Mouse (Mus musculus): ENCODE data around the gene Gm37240. TPM values are rescaled to one million over a fixed set of nuclear protein-coding genes. Genes with fewer than 3 reads are reported as not detected.

Gene Gm37240
- polyA plus RNA-seq, 1 experiment from 2014 or later, result not detected

- no peak overlapping the region for H3K27ac ChIP-seq (replicated peaks)
- no peaks in the 10 kb centered on the region for H3K36me3 ChIP-seq
- H3K9me3 ChIP-seq, result no peaks in the 10 kb centered on the region
- no peak for ATAC-seq (ENCODE audit: low read depth)
- 73% methylated on average over 11 of the region's 11 CpGs for WGBS
- H3K4me3 ChIP-seq, result no peak overlapping the region
- H3K9ac ChIP-seq, result no peak overlapping the region
- no peak overlapping the region for H3K4me2 ChIP-seq
- H3K27me3 ChIP-seq, result 0 out of 2 replicates have a peak, but pooled peaks cover 3% of the 10 kb centered on the region
- peaks cover 7% of the 10 kb centered on the region; the same call in 1 of the 2 replicates for H3K4me1 ChIP-seq (replicated peaks)
Observed at GRCm38 (mm10) chr3:84703083-84703810, 1184.1 kb downstream of the Gm37240 start.

GRCm38 (mm10) chr3:84701964-84702363 lies 1185.4 kb downstream of the Gm37240 start:
- Histone ChIP-seq H3K9me3 (no peaks in the 10 kb centered on the region), H3K9ac (no peak overlapping the region), H3K4me3 (no peak overlapping the region), H3K4me1 (replicated peaks) (peaks cover 7% of the 10 kb centered on the region), H3K27ac (replicated peaks) (no peak overlapping the region), H3K27me3 (0 out of 2 replicates have a peak, but pooled peaks cover 3% of the 10 kb centered on the region), H3K4me2 (no peak overlapping the region), H3K36me3 (no peaks in the 10 kb centered on the region)
- 62% methylated on average over 5 of the region's 5 CpGs for WGBS
- ATAC-seq (ENCODE audit: low read depth), result no peak

- WGBS, result 72% methylated on average over 2 of the region's 2 CpGs
Observed at GRCm38 (mm10) chr3:84701509-84701908, 1185.8 kb downstream of the Gm37240 start.

DNA sequence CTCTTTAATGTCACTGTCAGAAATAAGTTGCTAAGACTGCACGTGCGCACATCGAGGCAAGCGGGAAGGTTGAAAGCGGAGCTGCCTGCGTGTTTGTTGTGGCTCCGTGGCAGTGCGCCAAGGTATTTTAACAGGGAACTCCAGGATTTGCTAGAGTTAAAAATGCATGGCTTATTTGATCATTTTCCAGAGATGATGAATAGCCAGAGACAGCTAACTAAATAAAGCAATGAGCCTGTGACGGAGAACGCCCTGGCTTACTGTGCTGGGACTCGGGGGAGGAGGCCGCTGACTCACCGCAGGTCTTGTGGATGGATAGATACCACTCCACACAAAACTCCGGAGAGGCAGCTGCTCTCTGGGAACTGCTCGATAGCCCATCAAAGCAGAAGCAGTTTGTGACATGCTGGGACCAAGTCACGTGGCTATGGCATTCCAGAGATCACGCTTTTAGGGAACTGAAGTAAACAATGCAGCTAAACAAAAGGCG lies 1190.8 kb downstream of the Gm37240 start:
- Histone ChIP-seq H3K27ac (replicated peaks) (0 out of 2 replicates have a peak overlapping the region, but pooled peaks have one; percentile 3), H3K36me3 (no peaks in the 10 kb centered on the region), H3K9me3 (no peaks in the 10 kb centered on the region), H3K4me1 (replicated peaks) (peaks cover 17% of the 10 kb centered on the region), H3K4me3 (no peak overlapping the region), H3K9ac (no peak overlapping the region; the same call in 1 of the 2 replicates), H3K27me3 (no peaks in the 10 kb centered on the region), H3K4me2 (peak overlapping the region; percentile 36)
- ATAC-seq (ENCODE audit: low read depth), result no peak
- 39% methylated on average over 18 of the region's 18 CpGs for WGBS

More at GRCm38 (mm10) chr3:84701509-84701908, 1185.8 kb downstream of the Gm37240 start:
- Histone ChIP-seq H3K27ac (replicated peaks) (no peak overlapping the region), H3K36me3 (no peaks in the 10 kb centered on the region), H3K9ac (no peak overlapping the region), H3K27me3 (0 out of 2 replicates have a peak, but pooled peaks cover 3% of the 10 kb centered on the region), H3K4me1 (replicated peaks) (peaks cover 11% of the 10 kb centered on the region), H3K4me2 (no peak overlapping the region), H3K4me3 (no peak overlapping the region), H3K9me3 (no peaks in the 10 kb centered on the region)
- ATAC-seq (ENCODE audit: low read depth), result no peak

- Histone ChIP-seq H3K27me3 (no peaks in the 10 kb centered on the region), H3K4me2 (no peak overlapping the region; the same call in 1 of the 2 replicates), H3K4me3 (no peak overlapping the region), H3K27ac (replicated peaks) (no peak overlapping the region), H3K9ac (no peak overlapping the region), H3K9me3 (no peaks in the 10 kb centered on the region), H3K36me3 (no peaks in the 10 kb centered on the region), H3K4me1 (replicated peaks) (peaks cover 17% of the 10 kb centered on the region)
- no peak for ATAC-seq (ENCODE audit: low read depth)
- WGBS, result 73% methylated on average over 9 of the region's 9 CpGs
Observed at GRCm38 (mm10) chr3:84695867-84696361, 1191.4 kb downstream of the Gm37240 start.

DNA sequence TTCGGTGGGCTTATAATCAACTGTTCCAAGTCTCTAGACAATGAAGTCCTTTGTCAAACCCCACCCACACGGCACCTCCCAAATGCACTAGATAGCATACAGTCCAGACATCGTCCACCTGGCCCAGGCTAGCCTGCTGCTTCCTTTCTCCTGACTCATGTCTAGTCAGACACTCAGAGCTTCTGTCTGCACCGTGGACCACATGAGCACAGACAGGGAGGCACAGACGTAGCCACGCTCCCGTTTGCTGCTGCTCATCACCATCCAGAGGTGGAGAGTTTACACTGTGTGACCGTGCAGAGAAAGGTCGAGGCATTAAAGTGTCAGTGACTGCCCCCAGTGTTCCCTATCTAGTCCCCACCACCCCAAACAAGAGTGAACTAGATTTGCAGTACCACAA lies 1191.9 kb downstream of the Gm37240 start:
- Histone ChIP-seq H3K9ac (no peak overlapping the region), H3K4me2 (no peak overlapping the region), H3K27me3 (no peaks in the 10 kb centered on the region), H3K4me1 (replicated peaks) (peaks cover 17% of the 10 kb centered on the region), H3K36me3 (no peaks in the 10 kb centered on the region), H3K4me3 (no peak overlapping the region), H3K27ac (replicated peaks) (no peak overlapping the region), H3K9me3 (no peaks in the 10 kb centered on the region)
- 70% methylated on average over 9 of the region's 9 CpGs for WGBS
- ATAC-seq (ENCODE audit: low read depth), result peak; percentile 10; the same call in 1 of the 2 replicates

- H3K27me3 ChIP-seq, result no peaks in the 10 kb centered on the region
- WGBS, result 75% methylated on average over 10 of the region's 10 CpGs
- no peak overlapping the region for H3K4me2 ChIP-seq
- H3K9ac ChIP-seq, result no peak overlapping the region
- H3K27ac ChIP-seq (replicated peaks), result no peak overlapping the region
- peaks cover 29% of the 10 kb centered on the region for H3K4me1 ChIP-seq (replicated peaks)
- ATAC-seq (ENCODE audit: low read depth), result no peak
- no peak overlapping the region for H3K4me3 ChIP-seq
- H3K36me3 ChIP-seq, result no peaks in the 10 kb centered on the region
- H3K9me3 ChIP-seq, result no peaks in the 10 kb centered on the region
Observed at GRCm38 (mm10) chr3:84693886-84694285, 1193.4 kb downstream of the Gm37240 start.

GRCm38 (mm10) chr3:84692647-84693199 lies 1194.6 kb downstream of the Gm37240 start:
- Histone ChIP-seq H3K4me2 (no peak overlapping the region), H3K4me3 (no peak overlapping the region), H3K27ac (replicated peaks) (no peak overlapping the region), H3K27me3 (no peaks in the 10 kb centered on the region), H3K9ac (no peak overlapping the region), H3K9me3 (no peaks in the 10 kb centered on the region), H3K4me1 (replicated peaks) (peaks cover 29% of the 10 kb centered on the region), H3K36me3 (no peaks in the 10 kb centered on the region)
- WGBS, result 58% methylated on average over 4 of the region's 4 CpGs
- ATAC-seq (ENCODE audit: low read depth), result no peak

GRCm38 (mm10) chr3:84690091-84690771 lies 1197.1 kb downstream of the Gm37240 start:
- no peaks in the 10 kb centered on the region for H3K36me3 ChIP-seq
- 64% methylated on average over 7 of the region's 7 CpGs for WGBS
- ATAC-seq (ENCODE audit: low read depth), result no peak
- H3K9ac ChIP-seq, result no peak overlapping the region; the same call in 1 of the 2 replicates
- H3K4me1 ChIP-seq (replicated peaks), result peaks cover 18% of the 10 kb centered on the region
- H3K27me3 ChIP-seq, result no peaks in the 10 kb centered on the region
- no peak overlapping the region for H3K4me3 ChIP-seq
- no peaks in the 10 kb centered on the region for H3K9me3 ChIP-seq
- no peak overlapping the region for H3K27ac ChIP-seq (replicated peaks)
- H3K4me2 ChIP-seq, result no peak overlapping the region

DNA sequence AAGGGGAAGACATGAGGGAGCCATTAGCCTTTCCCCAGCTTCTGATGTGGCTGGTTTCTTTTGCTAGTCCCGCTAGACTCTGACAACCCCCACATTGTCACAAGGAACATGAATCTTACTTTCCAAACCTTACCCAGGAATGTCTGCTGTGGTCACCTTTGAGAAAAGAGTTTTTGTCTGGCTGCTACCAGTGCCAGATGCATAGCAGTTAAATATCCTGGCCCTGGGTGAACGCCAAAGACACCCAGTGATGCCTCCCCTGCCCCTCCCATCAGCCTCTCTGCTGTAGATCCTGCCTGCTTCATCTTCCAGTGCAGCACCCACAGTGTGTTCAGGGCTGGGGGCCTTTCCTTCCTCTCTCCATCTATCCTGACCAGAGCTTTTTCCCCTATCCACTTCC lies 1197.7 kb downstream of the Gm37240 start:
- Histone ChIP-seq H3K4me2 (no peak overlapping the region), H3K4me1 (replicated peaks) (peaks cover 18% of the 10 kb centered on the region), H3K4me3 (no peak overlapping the region), H3K36me3 (no peaks in the 10 kb centered on the region), H3K27ac (replicated peaks) (no peak overlapping the region), H3K27me3 (no peaks in the 10 kb centered on the region), H3K9me3 (no peaks in the 10 kb centered on the region), H3K9ac (no peak overlapping the region; the same call in 1 of the 2 replicates)
- 60% methylated on average over 2 of the region's 2 CpGs for WGBS
- ATAC-seq (ENCODE audit: low read depth), result no peak

- no peaks in the 10 kb centered on the region for H3K36me3 ChIP-seq
- peaks cover 18% of the 10 kb centered on the region for H3K4me1 ChIP-seq (replicated peaks)
- WGBS, result 86% methylated on average over 5 of the region's 5 CpGs
- H3K4me2 ChIP-seq, result no peak overlapping the region
- H3K9me3 ChIP-seq, result no peaks in the 10 kb centered on the region
- H3K9ac ChIP-seq, result no peak overlapping the region
- no peak overlapping the region for H3K27ac ChIP-seq (replicated peaks)
- ATAC-seq (ENCODE audit: low read depth), result no peak
- no peak overlapping the region for H3K4me3 ChIP-seq
- no peaks in the 10 kb centered on the region for H3K27me3 ChIP-seq
Observed at GRCm38 (mm10) chr3:84688176-84688575, 1199.1 kb downstream of the Gm37240 start.

DNA sequence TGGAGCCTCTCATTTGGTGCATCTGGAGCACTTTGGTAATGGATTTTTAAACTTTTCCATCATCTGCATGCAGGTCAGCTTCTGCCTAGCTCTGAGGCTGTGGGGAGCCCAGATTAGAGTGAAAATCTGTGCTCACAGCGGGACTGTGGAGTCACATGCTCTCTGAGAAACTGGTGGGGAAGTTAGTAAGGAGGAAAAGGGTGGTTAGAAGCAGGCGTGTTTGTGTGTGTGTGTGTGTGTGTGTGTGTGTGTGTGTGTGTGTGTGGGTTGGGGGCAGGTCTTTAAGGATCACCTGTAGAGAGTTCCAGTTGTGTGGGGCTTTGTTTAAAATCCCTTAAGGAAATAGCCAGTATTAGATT lies 1199.9 kb downstream of the Gm37240 start:
- ATAC-seq (ENCODE audit: low read depth), result no peak
- no peaks in the 10 kb centered on the region for H3K27me3 ChIP-seq
- no peak overlapping the region for H3K27ac ChIP-seq (replicated peaks)
- H3K4me2 ChIP-seq, result no peak overlapping the region
- H3K36me3 ChIP-seq, result no peaks in the 10 kb centered on the region
- no peaks in the 10 kb centered on the region for H3K9me3 ChIP-seq
- no peak overlapping the region for H3K9ac ChIP-seq
- H3K4me1 ChIP-seq (replicated peaks), result peaks cover 18% of the 10 kb centered on the region
- WGBS, result 72% methylated on average over 2 of the region's 2 CpGs
- H3K4me3 ChIP-seq, result no peak overlapping the region

All from neural tube, embryonic 13.5 days (tissue).